Mouse (Mus musculus): ENCODE results near the gene Smim24. TPM values are rescaled to one million over a fixed set of nuclear protein-coding genes. Genes with fewer than 3 reads are reported as not detected.
A peak's percentile ranks its signal among the peaks of the same experiment; 100 is the strongest.

Gene Smim24
- 99.8 and 125 TPM in 2 replicates for polyA plus RNA-seq (2014; fragmentation: Nextera tagmentation; extraction: Ambion mirVana)

DNA sequence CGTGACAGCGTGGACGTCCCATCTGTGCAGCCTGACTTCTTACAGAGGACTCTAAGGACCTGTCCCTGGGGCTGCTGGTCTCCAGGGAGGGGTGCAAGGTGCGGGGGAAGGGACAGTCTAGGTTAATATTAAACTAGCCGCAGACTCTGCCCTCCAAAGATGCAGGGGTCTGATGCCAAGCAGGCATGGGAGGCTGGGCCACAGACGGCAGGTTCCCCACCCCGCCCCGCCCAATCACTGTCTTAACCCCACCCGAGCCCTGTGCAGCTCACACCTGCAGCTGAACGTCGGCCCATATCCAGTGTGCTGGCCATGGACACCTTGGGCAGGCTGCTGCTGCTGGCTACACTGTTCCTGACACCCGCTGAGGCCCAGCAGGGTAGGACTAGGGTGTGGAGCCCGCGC is at the start of gene Smim24:
Gene Smim24, plus strand, starts transcription at position 271 of the 405 bp plus-strand sequence.
- H3K4me2 ChIP-seq (ENCODE audit: low read length), result peak within 1 kb of the TSS; percentile 61
- H3K9ac ChIP-seq (ENCODE audit: low read length), result peak within 1 kb of the TSS; percentile 40
- no peak for DNase-seq (ENCODE audit: low spot score)
- H3K36me3 ChIP-seq (ENCODE audit: control insufficient read depth, insufficient read depth, low read length), result peaks cover 21% of the 10 kb centered on the region
- ATAC-seq (replicated peaks; ENCODE audit: low FRiP score, low TSS enrichment, low read depth), result peak; percentile 59
- peak within 1 kb of the TSS; percentile 34 for H3K4me3 ChIP-seq (ENCODE audit: low read depth, low read length)
- H3K27ac ChIP-seq (ENCODE audit: low read depth), result peak within 1 kb of the TSS; percentile 69
- H3K4me1 ChIP-seq (replicated peaks; ENCODE audit: control insufficient read depth, insufficient read depth, low read length), result peaks cover 20% of the 10 kb centered on the region
- no peaks in the 10 kb centered on the region for H3K27me3 ChIP-seq (replicated peaks; ENCODE audit: control insufficient read depth, insufficient read depth, low read length)
- H3K9me3 ChIP-seq (ENCODE audit: control insufficient read depth, low read length), result no peaks in the 10 kb centered on the region
- 56% methylated on average over 14 of the region's 14 CpGs for WGBS

DNA sequence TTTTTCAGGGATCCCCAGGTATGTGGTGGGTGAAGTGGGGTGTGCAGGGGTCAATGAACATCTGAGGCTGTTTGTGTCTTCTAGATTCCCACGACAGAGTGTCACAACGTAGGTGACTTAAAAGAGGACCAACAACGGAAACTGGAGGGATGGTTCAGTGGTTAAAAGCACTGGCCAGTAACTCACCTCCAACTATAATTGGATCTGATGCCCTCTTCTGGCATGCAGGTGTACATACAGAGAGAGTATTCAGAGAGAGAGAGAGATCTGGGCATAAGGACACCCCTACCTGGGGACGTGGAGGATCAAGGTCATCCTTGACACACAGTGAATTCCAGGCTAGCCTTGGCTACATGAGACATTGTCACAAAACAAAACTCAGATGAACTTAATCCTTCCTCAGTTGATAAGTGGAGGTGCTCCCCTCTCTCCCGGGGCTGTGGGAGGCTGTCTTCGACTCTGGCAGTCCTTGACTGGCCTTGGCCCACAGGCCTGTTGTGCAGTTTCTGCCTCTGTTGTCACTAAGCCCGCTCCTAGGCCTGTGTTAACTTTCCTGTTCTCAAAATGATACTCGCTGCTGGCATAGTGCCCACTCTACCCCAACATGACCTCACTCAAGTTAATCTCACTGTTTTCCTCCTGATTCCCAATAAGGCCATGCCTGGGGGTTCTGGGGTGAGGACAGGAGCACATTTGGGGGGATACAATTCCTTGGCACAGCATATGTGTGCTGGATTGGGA is 48.3 kb upstream of the Smim24 start:
- no peaks in the 10 kb centered on the region for H3K9me3 ChIP-seq (ENCODE audit: control insufficient read depth, low read length)
- peaks cover 33% of the 10 kb centered on the region for H3K27me3 ChIP-seq (replicated peaks; ENCODE audit: control insufficient read depth, insufficient read depth, low read length)
- H3K4me1 ChIP-seq (replicated peaks; ENCODE audit: control insufficient read depth, insufficient read depth, low read length), result peaks cover 32% of the 10 kb centered on the region
- peaks cover 6% of the 10 kb centered on the region for H3K36me3 ChIP-seq (ENCODE audit: control insufficient read depth, insufficient read depth, low read length)
- 51% methylated on average over 8 of the region's 8 CpGs for WGBS
- H3K9ac ChIP-seq (ENCODE audit: low read length), result no peak overlapping the region
- no peak for ATAC-seq (replicated peaks; ENCODE audit: low FRiP score, low TSS enrichment, low read depth)
- no peak overlapping the region for H3K27ac ChIP-seq (ENCODE audit: low read depth)
- H3K4me2 ChIP-seq (ENCODE audit: low read length), result no peak overlapping the region
- H3K4me3 ChIP-seq (ENCODE audit: low read depth, low read length), result no peak overlapping the region
- DNase-seq (ENCODE audit: low spot score), result no peak

GRCm38 (mm10) chr10:81345162-81345534 is 47.7 kb upstream of the Smim24 start:
- H3K27ac ChIP-seq (ENCODE audit: low read depth), result no peak overlapping the region
- H3K4me1 ChIP-seq (replicated peaks; ENCODE audit: control insufficient read depth, insufficient read depth, low read length), result peaks cover 34% of the 10 kb centered on the region
- no peaks in the 10 kb centered on the region for H3K9me3 ChIP-seq (ENCODE audit: control insufficient read depth, low read length)
- H3K4me2 ChIP-seq (ENCODE audit: low read length), result no peak overlapping the region
- H3K9ac ChIP-seq (ENCODE audit: low read length), result no peak overlapping the region
- no peak overlapping the region for H3K4me3 ChIP-seq (ENCODE audit: low read depth, low read length)
- DNase-seq (ENCODE audit: low spot score), result no peak
- peaks cover 6% of the 10 kb centered on the region for H3K36me3 ChIP-seq (ENCODE audit: control insufficient read depth, insufficient read depth, low read length)
- WGBS, result 89% methylated on average over 4 of the region's 4 CpGs
- no peak for ATAC-seq (replicated peaks; ENCODE audit: low FRiP score, low TSS enrichment, low read depth)
- peaks cover 33% of the 10 kb centered on the region for H3K27me3 ChIP-seq (replicated peaks; ENCODE audit: control insufficient read depth, insufficient read depth, low read length)

DNA sequence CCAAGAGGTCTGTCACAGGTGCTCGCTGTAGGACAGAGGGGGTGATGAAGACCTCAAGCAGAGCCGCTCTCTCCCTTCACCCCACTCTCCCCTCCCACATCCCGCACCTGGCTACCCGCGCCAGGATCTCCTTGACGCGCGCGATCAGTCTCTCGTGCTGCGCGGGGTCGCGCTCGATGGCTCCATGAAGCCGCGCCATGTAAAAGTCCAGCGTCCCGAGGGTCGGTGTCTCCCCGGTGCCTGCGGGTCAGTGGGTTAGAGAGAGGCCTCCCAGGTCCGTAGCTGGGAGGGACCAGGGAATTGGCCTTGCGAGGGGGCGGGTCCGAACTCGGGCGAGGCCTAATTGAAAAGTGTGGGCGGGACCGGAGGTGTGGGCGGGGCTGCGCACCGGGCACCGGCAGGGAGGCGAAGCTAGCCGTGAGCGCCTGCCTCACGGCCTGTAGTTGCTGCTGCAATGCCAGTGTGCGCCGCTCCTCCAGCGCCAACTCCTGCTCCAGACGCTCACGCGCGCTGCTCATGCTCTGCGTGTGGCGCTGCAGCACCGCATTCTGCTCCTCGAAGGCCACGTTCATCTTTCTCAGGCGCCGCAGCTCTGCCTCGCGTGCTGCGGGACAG is 46.3 kb upstream of the Smim24 start:
- Histone ChIP-seq H3K9ac (ENCODE audit: low read length) (no peak overlapping the region), H3K4me1 (replicated peaks; ENCODE audit: control insufficient read depth, insufficient read depth, low read length) (peaks cover 31% of the 10 kb centered on the region), H3K36me3 (ENCODE audit: control insufficient read depth, insufficient read depth, low read length) (peaks cover 6% of the 10 kb centered on the region), H3K4me3 (ENCODE audit: low read depth, low read length) (peak overlapping the region; percentile 17; the same call in 1 of the 2 replicates), H3K4me2 (ENCODE audit: low read length) (peak overlapping the region; percentile 47), H3K27me3 (replicated peaks; ENCODE audit: control insufficient read depth, insufficient read depth, low read length) (peaks cover 33% of the 10 kb centered on the region), H3K27ac (ENCODE audit: low read depth) (no peak overlapping the region), H3K9me3 (ENCODE audit: control insufficient read depth, low read length) (no peaks in the 10 kb centered on the region)
- WGBS, result 9% methylated on average over 54 of the region's 55 CpGs
- no peak; the same call in 1 of the 2 replicates for ATAC-seq (replicated peaks; ENCODE audit: low FRiP score, low TSS enrichment, low read depth)
- DNase-seq (ENCODE audit: low spot score), result no peak

DNA sequence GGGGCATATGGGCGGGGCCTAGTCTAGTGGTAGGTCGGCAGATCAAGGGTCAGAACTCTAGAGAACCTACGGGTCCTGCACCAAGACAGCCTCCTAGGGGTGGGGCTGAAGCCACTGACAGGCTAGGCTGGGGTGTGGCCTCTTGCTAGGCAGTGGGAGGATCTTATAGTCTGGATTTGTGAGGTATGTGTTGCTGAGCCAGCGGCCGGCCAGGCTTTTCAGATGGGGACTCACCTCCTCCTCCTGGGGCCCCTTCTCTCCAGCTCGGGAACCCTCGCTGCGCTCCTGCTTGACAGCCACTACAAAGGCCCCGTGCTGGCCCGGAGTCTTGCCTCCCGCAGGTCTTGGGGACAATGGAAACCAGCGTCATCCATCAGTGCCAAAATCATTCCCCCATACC is 43.7 kb upstream of the Smim24 start:
- H3K9me3 ChIP-seq (ENCODE audit: control insufficient read depth, low read length), result no peaks in the 10 kb centered on the region
- DNase-seq (ENCODE audit: low spot score) (no peak), ATAC-seq (replicated peaks; ENCODE audit: low FRiP score, low TSS enrichment, low read depth) (0 out of 2 replicates have a peak, but pooled peaks have one; percentile 4)
- H3K9ac ChIP-seq (ENCODE audit: low read length), result no peak overlapping the region
- H3K4me3 ChIP-seq (ENCODE audit: low read depth, low read length), result peak overlapping the region; percentile 66
- 8% methylated on average over 12 of the region's 12 CpGs for WGBS
- H3K36me3 ChIP-seq (ENCODE audit: control insufficient read depth, insufficient read depth, low read length), result peaks cover 6% of the 10 kb centered on the region
- 0 out of 2 replicates have a peak overlapping the region, but pooled peaks have one; percentile 62 for H3K27ac ChIP-seq (ENCODE audit: low read depth)
- peaks cover 26% of the 10 kb centered on the region for H3K4me1 ChIP-seq (replicated peaks; ENCODE audit: control insufficient read depth, insufficient read depth, low read length)
- H3K4me2 ChIP-seq (ENCODE audit: low read length), result peak overlapping the region; percentile 88
- peaks cover 9% of the 10 kb centered on the region for H3K27me3 ChIP-seq (replicated peaks; ENCODE audit: control insufficient read depth, insufficient read depth, low read length)

- no peaks in the 10 kb centered on the region for H3K9me3 ChIP-seq (ENCODE audit: control insufficient read depth, low read length)
- H3K36me3 ChIP-seq (ENCODE audit: control insufficient read depth, insufficient read depth, low read length), result peaks cover 6% of the 10 kb centered on the region
- under 1% methylated on average over 29 of the region's 29 CpGs for WGBS
- H3K27ac ChIP-seq (ENCODE audit: low read depth), result peak overlapping the region; percentile 62
- H3K4me2 ChIP-seq (ENCODE audit: low read length), result peak overlapping the region; percentile 88
- H3K4me1 ChIP-seq (replicated peaks; ENCODE audit: control insufficient read depth, insufficient read depth, low read length), result peaks cover 26% of the 10 kb centered on the region
- H3K27me3 ChIP-seq (replicated peaks; ENCODE audit: control insufficient read depth, insufficient read depth, low read length), result 0 out of 2 replicates have a peak, but pooled peaks cover 2% of the 10 kb centered on the region
- ATAC-seq (replicated peaks; ENCODE audit: low FRiP score, low TSS enrichment, low read depth) (peak; percentile 20), DNase-seq (ENCODE audit: low spot score) (no peak)
- peak overlapping the region; percentile 66 for H3K4me3 ChIP-seq (ENCODE audit: low read depth, low read length)
- H3K9ac ChIP-seq (ENCODE audit: low read length), result peak overlapping the region; percentile 78
Observed at GRCm38 (mm10) chr10:81349961-81350350, 42.9 kb upstream of the Smim24 start.

DNA sequence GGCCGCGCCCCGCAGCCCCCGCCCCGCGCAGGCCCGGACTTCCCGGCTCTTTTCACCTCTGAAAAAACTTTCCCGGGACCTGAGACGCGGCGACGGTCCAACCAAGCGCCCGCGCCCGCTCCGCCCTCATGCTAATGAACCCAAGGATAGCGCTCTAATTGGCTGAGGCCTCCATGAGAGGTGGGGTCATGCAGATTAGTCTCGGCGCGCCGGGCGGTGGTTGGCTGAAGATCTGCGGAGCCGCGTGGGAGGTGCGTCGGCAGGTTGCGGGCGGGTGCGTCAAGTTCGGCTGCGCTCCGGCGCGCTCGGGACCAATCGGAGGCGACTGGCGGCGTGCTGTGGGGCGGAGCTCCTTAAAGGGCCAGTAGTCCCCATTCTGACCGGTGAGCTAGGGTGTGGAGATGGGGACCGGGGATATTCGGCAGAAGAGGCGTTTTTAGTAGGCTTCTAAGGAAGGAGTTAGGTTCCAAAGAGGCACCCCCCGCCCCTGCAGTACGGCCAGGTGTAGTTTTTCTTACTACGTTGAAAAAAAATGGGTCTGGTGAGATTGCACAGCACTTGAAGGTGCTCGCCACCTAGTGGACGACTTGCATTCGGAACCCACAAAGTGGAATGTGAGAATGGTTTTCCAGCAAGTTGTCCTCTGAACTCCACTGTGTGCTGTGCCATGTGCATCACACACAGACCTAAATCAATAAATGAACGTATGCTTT is 42.3 kb upstream of the Smim24 start, which contains the start of gene Hmg20b:
Gene Hmg20b, minus strand, starts transcription at position 130 of the 713 bp plus-strand sequence.
- peaks cover 6% of the 10 kb centered on the region for H3K36me3 ChIP-seq (ENCODE audit: control insufficient read depth, insufficient read depth, low read length)
- peak; percentile 92 for ATAC-seq (replicated peaks; ENCODE audit: low FRiP score, low TSS enrichment, low read depth)
- peak within 1 kb of the TSS; percentile 66 for H3K4me3 ChIP-seq (ENCODE audit: low read depth, low read length)

GRCm38 (mm10) chr10:81351678-81352291 is 41.1 kb upstream of the Smim24 start:
- no peak overlapping the region for H3K4me2 ChIP-seq (ENCODE audit: low read length)
- ATAC-seq (replicated peaks; ENCODE audit: low FRiP score, low TSS enrichment, low read depth), result no peak
- H3K27ac ChIP-seq (ENCODE audit: low read depth), result no peak overlapping the region
- no peak overlapping the region for H3K4me3 ChIP-seq (ENCODE audit: low read depth, low read length)
- peaks cover 24% of the 10 kb centered on the region for H3K4me1 ChIP-seq (replicated peaks; ENCODE audit: control insufficient read depth, insufficient read depth, low read length)
- H3K27me3 ChIP-seq (replicated peaks; ENCODE audit: control insufficient read depth, insufficient read depth, low read length), result no peaks in the 10 kb centered on the region
- 14% methylated on average over 9 of the region's 9 CpGs for WGBS
- DNase-seq (ENCODE audit: low spot score), result no peak
- no peaks in the 10 kb centered on the region for H3K9me3 ChIP-seq (ENCODE audit: control insufficient read depth, low read length)
- H3K36me3 ChIP-seq (ENCODE audit: control insufficient read depth, insufficient read depth, low read length), result peaks cover 6% of the 10 kb centered on the region
- no peak overlapping the region for H3K9ac ChIP-seq (ENCODE audit: low read length)

More for the DNA sequence above, 42.3 kb upstream of the Smim24 start, which contains the start of gene Hmg20b:
- H3K27ac ChIP-seq (ENCODE audit: low read depth), result peak within 1 kb of the TSS; percentile 62
- H3K27me3 ChIP-seq (replicated peaks; ENCODE audit: control insufficient read depth, insufficient read depth, low read length), result no peaks in the 10 kb centered on the region
- no peaks in the 10 kb centered on the region for H3K9me3 ChIP-seq (ENCODE audit: control insufficient read depth, low read length)
- peak; percentile 97 for DNase-seq (ENCODE audit: low spot score)
- H3K4me2 ChIP-seq (ENCODE audit: low read length), result peak within 1 kb of the TSS; percentile 88
- peaks cover 26% of the 10 kb centered on the region for H3K4me1 ChIP-seq (replicated peaks; ENCODE audit: control insufficient read depth, insufficient read depth, low read length)
- WGBS, result under 1% methylated on average over 54 of the region's 54 CpGs
- H3K9ac ChIP-seq (ENCODE audit: low read length), result peak within 1 kb of the TSS; percentile 78

All from intestine, embryonic 14.5 days (tissue).